Mouse (Mus musculus) R1 (cell line): ENCODE data around the gene Iqcj.
A peak's percentile ranks its signal among the peaks of the same experiment; 100 is the strongest.

Experiments
- DNase-seq: peaks from one replicate; pipeline ENCODE4 v3.0.0-alpha.2; 2018; ENCODE audit warnings: low read depth, low spot score

Iqcj gene

DNA sequence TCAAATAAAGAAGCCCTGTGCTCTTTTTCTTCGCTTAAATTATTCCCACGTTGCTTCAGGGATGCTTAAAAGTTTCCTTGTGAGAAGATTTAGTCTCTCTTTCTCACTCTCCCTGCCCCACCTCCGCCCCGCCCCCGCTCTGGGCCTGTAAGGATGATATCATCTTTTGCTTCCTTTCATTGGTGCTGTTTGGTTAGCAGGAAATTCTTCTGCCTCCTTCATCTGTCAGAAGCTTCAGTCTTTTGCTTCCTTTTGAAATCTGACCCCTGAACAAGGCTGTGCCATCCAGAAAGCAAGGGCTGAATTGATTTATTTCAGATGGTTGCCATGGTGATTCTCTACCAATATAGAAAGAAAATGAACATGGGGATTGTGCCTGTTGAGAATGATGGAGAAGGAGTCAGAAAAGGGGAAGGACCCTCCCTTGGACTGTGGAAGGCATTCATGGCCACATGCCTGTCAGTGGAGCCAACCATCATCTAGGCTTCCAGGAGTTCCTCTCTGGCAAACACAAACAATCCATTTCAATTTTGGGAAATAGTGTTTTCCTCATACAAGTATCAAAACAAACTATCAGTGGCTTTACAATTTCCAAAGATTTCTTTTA is 62.5 kb downstream of the Iqcj start:
- DNase-seq: no peak

GRCm38 (mm10) chr3:67959672-67960071 is 67.7 kb downstream of the Iqcj start:
- no peak for DNase-seq

DNA sequence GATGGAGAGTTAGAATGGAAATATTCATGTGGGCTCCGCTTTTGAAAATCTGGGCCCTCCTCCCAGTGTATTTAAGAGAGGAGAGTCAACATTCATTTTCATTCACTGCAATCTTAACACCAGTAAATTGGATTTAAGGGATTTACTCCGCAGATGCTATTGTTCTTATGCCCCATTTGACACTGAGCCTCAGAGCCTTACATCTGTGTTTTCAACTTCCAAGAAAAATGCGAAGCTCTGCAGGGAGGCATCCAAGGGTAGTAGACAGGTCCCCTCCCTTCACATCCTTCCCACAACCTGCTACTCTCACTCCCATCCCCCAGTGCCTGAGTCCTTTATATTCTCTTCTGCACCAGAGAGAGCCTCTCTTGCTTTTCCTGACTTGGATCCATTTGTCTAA is 68.1 kb downstream of the Iqcj start:
- no peak for DNase-seq

- no peak for DNase-seq
Measured at GRCm38 (mm10) chr3:67960727-67961126, 68.7 kb downstream of the Iqcj start.

GRCm38 (mm10) chr3:67961934-67962639 is 70.1 kb downstream of the Iqcj start:
- DNase-seq: no peak

- no peak for DNase-seq
Measured at GRCm38 (mm10) chr3:67974340-67974998, 82.4 kb downstream of the Iqcj start.

- DNase-seq: no peak
Measured at GRCm38 (mm10) chr3:67980006-67980405, 88.0 kb downstream of the Iqcj start.

GRCm38 (mm10) chr3:67983329-67983728 is 91.3 kb downstream of the Iqcj start:
- DNase-seq: no peak

GRCm38 (mm10) chr3:68002415-68002814 is 110.4 kb downstream of the Iqcj start:
- DNase-seq: no peak

- no peak for DNase-seq
Measured at GRCm38 (mm10) chr3:68012342-68012741, 120.3 kb downstream of the Iqcj start.

DNA sequence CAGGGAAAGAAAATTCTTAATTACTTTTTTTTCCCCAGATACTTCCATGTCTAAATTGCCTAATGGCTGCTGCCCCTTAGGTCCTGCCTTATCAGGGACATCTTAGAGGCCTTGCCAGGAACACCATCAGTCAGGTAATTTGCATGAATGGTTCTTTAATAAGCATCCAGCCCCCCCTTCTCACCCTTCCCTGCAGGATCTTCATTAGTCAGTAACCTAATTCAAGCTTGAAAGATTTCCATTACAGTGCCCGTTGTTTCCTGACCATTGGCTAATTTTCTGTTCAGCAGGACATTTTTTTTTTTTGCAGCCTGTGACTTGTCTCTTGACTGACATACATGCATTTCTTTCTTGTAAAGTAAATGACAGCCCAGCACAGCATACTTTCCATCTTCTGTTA is 123.8 kb downstream of the Iqcj start:
- no peak for DNase-seq

DNA sequence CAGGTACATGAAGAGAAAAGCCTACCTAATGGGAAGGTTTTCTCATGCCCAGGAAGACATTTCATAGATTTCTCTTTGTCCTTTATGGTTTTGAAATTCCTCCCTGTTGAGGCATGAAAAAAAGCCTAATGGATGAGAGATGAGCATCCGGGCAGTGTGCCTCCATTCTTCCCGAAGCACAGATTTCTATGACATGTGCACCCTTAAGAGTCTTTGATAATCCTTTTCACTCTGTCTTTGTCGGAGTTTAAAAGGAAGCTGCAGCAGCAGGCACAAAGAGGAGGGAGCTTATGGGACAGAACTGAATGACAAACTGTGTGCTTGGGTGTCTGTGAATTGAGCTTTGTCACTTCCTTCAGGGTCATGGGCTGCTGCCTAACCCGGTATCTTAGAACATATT is 127.4 kb downstream of the Iqcj start:
- no peak for DNase-seq

GRCm38 (mm10) chr3:68036097-68036496 is 144.1 kb downstream of the Iqcj start:
- DNase-seq: no peak

DNA sequence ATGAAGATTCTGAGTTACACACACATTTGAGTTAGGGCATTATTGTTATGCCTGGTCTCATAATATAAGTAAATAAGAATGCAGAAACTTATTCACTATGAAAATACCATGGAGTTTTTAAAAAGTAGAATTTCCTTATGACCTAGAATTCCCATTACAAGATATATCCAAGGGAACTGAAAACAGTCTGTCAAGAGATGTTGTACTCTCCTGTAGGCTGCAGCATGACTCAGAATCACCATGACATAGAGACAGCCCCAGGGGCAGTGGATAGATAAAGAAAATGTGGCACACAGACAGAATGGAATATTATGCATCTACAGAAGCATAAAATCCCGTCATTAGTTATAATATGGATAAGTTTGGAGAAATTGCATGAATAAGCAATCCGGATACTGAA is 150.9 kb downstream of the Iqcj start:
- DNase-seq: no peak

DNA sequence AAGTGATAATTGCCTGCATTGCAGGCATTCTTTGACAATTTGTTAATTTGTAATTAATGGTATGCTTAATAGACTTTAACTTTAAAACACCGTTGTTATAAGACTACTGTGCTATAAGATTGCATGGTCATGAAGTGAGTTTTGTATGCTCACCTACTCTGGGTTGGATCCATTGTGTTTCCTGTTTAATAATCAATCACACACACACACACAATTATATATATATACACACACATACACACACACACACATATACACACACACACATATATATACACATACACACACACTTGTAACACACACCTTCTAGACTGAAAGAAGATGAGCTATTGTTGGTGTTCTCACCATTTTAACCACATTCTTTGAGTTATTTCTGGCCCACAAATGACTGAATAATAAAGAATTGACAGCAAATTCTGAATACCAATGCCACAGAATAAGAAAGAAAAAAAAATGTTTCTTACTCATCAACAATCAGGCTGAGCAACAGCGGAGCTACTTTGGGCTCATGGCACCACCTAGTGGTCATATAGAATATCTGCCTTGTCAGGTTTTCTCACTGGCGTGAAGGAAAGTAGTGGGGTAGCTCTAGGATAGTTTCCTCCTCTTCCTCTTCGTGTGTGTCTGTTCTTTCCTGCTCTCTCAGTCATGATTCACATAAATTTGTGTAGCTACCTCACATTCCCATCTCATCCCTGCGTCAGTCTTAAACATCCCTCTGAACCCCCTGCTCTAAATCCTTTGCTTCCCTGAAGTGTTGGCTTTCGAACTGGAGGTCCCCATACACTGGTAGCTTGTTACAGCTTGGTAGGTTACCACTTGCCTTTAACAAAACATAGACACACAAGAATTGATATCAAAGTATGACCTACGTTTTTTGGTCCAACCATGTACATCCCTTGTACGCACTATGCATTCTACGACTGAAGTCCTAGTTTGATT is 153.7 kb downstream of the Iqcj start:
- peak; percentile 57 for DNase-seq

DNA sequence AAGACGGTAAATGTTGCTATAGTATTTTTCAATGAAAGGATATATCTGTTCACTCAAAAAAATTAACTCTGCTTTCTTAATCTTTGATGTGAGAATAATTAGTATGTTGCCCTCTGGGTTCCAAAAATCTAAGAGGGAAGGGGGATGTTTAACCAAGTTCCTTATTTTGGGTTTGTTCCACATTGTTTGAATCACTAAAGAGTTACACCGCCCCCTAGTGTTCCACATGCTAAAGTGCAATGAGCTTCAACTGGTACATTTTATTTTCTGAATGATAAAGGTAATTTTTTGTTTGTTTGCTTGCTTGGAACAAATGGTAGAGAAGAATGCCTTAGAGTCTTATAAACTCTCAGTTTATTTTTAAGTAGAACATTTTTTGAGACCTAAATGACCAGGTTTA is 161.5 kb downstream of the Iqcj start:
- peak; percentile 59 for DNase-seq

- peak; percentile 10 for DNase-seq
Measured at GRCm38 (mm10) chr3:68055071-68055470, 163.1 kb downstream of the Iqcj start.

DNA sequence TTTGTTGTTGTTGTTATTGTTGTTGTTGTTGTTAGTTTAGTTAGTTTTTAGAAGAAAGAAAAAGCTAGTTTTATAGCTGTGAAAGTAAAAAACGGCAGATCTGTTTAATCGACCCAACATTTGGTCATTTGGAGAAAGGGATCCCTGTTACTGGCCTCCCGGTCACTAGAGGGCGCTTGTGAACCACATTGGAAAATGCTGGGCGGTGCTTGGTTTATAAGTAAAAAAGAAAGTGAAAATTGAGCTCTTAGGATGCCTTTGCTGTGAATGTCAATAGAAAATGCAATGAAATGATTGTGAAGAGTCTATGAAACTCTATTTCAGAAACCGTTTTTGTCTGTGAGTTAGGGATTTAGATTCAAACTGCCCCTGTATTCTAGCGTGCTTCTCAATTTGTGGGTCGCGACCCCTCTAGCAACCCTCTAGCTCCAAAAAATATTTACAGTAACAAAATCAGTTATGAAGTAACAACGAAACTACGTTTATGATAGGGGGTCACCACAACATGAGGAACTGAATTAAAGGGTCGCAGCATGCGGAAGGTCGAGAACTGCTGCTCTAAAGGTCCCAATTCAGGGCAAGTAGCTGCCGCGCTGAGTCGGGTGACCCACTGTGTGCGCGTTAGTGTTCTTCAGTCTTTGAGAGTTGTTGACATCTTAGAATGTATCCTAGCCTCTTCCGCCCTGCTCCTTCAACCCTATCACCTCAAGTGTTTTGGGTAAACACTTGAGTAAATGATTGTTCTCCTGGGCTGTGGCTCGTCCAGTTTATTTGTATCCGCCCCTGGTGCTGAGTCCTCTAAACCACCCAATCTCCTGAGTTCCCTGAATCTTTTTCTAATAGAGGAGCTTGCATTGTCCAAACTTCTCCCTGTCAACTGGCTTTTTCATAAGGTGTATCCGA is 164.6 kb downstream of the Iqcj start:
- DNase-seq: peak; percentile 74

DNA sequence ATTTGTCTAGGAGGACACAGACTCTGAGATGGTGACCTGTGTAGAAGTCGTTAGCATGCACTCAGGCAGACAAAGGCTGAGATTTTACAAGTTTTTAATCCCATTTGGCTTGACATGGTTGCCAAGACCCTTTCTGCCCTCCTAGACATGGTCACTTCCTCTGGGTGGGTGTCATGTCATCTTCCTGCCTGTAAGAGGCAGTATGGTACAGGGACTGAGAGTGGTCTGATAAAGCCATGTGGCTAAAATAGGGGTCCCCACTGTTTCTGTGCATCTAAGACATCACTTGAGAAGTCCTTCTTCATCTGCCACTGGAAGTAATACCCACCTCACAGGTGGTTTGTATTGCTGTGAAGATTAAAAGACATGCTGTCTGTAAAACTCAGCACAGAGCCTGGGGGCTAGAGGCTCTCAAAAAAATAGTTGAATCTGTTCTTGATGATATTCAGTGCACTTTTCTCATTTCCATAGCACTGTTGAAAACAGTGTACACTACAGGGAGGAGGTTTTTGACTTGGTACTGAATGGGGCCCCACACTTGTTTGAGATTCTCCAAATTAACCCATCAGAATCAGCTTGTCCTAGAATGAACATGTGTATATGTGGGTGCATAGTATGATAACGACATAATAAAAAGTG is 167.3 kb downstream of the Iqcj start:
- peak; percentile 44 for DNase-seq

DNA sequence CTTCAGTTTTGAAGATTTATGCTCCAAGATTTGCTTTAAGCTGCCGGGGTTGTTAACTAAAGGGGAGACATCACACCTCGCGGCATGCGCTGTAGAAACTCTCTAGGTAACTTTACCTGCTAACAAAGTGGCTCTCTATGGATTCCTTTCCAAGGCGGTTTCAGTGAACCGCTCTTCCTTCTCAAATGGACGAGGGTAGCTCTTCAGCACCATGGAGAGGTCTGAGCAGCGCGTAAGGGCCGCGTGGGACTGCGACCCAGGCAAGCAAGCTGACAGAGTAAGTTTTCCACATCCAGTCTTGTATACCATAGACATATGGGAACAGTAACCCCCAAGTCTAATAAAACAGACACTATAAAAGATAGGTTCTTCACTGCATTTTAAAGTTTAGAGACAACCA is 172.7 kb downstream of the Iqcj start, which contains the start of gene Schip1:
TSS of gene Schip1 (plus strand) at position 72 of the 400 bp plus-strand sequence.
- DNase-seq: peak; percentile 60
